Mouse (Mus musculus) liver, adult (tissue): ENCODE results near the gene Moxd1.

ENCODE experiments used
- GATA4 ChIP-seq: IDR thresholded peaks from 2 replicates; pipeline ENCODE4 v1.6.1; 2014; ENCODE audit warnings: mild to moderate bottlenecking, low read length; ENCODE audit not compliant: insufficient replicate concordance

The Moxd1 gene

GRCm38 (mm10) chr10:24223449-24224143, at the start of gene Moxd1:
Gene Moxd1 (plus strand): TSS chr10:24223517.
- TF ChIP-seq GATA4: no peak

- no peak for TF ChIP-seq GATA4
Measured at GRCm38 (mm10) chr10:24190392-24190791, 32.9 kb upstream of the Moxd1 start.

GRCm38 (mm10) chr10:24191977-24192376, 31.3 kb upstream of the Moxd1 start:
- no peak for TF ChIP-seq GATA4

GRCm38 (mm10) chr10:24199303-24199702, 24.0 kb upstream of the Moxd1 start:
- TF ChIP-seq GATA4: no peak

GRCm38 (mm10) chr10:24200099-24200498, 23.2 kb upstream of the Moxd1 start:
- no peak for TF ChIP-seq GATA4

- no peak for TF ChIP-seq GATA4
Measured at GRCm38 (mm10) chr10:24210075-24210474, 13.2 kb upstream of the Moxd1 start.

GRCm38 (mm10) chr10:24213297-24213696, 10.0 kb upstream of the Moxd1 start:
- TF ChIP-seq GATA4: no peak

GRCm38 (mm10) chr10:24217558-24218268, 5.6 kb upstream of the Moxd1 start:
- TF ChIP-seq GATA4: no peak

GRCm38 (mm10) chr10:24220931-24221330, 2.4 kb upstream of the Moxd1 start:
- TF ChIP-seq GATA4: no peak

- no peak for TF ChIP-seq GATA4
Measured at GRCm38 (mm10) chr10:24222911-24223310, 406 bp upstream of the Moxd1 start.

GRCm38 (mm10) chr10:24224591-24224990, 1.3 kb downstream of the Moxd1 start:
- TF ChIP-seq GATA4: no peak

GRCm38 (mm10) chr10:24228318-24229183, 5.2 kb downstream of the Moxd1 start:
- TF ChIP-seq GATA4: no peak

- no peak for TF ChIP-seq GATA4
Measured at GRCm38 (mm10) chr10:24232281-24232680, 9.0 kb downstream of the Moxd1 start.

GRCm38 (mm10) chr10:24235426-24236283, 12.3 kb downstream of the Moxd1 start:
- TF ChIP-seq GATA4: no peak

- TF ChIP-seq GATA4: no peak
Measured at GRCm38 (mm10) chr10:24246815-24247214, 23.5 kb downstream of the Moxd1 start.
